Mouse (Mus musculus): ENCODE data around the gene Grik4. TPM values are rescaled to one million over a fixed set of nuclear protein-coding genes. Genes with fewer than 3 reads are reported as not detected.

The Grik4 gene
- polyA plus RNA-seq, 2 experiments, result 0.19 to 0.38 TPM

GRCm38 (mm10) chr9:42754699-42755098, 189.6 kb downstream of the Grik4 start:
- no peak overlapping the region for H3K9ac ChIP-seq (replicated peaks)
- H3K27ac ChIP-seq, result no peak overlapping the region
- H3K4me1 ChIP-seq (replicated peaks; ENCODE audit: control insufficient read depth in 2 of 2, insufficient read depth in 2 of 2, low read length in 1 of 2), result peaks cover 0 to 7% of the 10 kb centered on the region in 2 experiments; a peak in 1 of 4 replicates
- 18% methylated on average over 8 of the region's 8 CpGs for WGBS (ENCODE audit: insufficient replicate concordance)
- no peaks in the 10 kb centered on the region for H3K9me3 ChIP-seq (ENCODE audit: control insufficient read depth, low read length)
- DNase-seq (ENCODE audit: low read depth in 3 of 3, low spot score in 3 of 3) (no peak), ATAC-seq (ENCODE audit: insufficient read depth) (no peak)
- H3K36me3 ChIP-seq (replicated peaks; ENCODE audit: control insufficient read depth, insufficient read depth, low read depth), result no peaks in the 10 kb centered on the region
- no peak overlapping the region for H3K4me2 ChIP-seq (ENCODE audit: low read depth)
- TF ChIP-seq EP300 (IDR thresholded peaks at IDR 0.05; ENCODE audit: low read depth) (no peak), CTCF (IDR thresholded peaks at IDR 0.05; ENCODE audit: low read depth) (no peak)
- H3K27me3 ChIP-seq (ENCODE audit: control insufficient read depth, insufficient read depth, low read length), result no peaks in the 10 kb centered on the region
- H3K4me3 ChIP-seq (ENCODE audit: insufficient read depth in 1 of 2, low read depth in 2 of 2, low read length in 2 of 2), result no peak overlapping the region

DNA sequence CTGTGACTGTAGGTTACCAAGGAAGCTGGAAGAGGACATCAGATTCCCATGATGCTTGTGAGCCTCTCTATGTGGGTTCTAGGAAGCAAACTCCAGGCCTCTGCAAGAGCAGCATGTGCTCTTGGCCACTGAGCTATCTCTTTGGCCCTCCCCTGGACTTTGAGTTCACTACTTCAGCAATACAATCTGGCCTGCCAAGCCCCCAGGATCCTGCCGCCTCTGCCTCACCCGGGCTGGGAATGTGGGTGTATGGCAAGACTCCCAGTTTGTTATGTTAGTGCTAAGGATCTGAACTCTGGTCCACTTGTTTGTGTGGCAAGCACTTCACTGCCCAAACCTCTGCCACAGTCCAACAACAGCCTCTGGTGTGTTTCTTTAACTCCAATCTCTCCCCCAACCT, 193.1 kb downstream of the Grik4 start:
- H3K27ac ChIP-seq, result no peak overlapping the region
- 61% methylated on average over 2 of the region's 2 CpGs for WGBS (ENCODE audit: insufficient replicate concordance)
- TF ChIP-seq EP300 (IDR thresholded peaks at IDR 0.05; ENCODE audit: low read depth), result no peak
- no peak for TF ChIP-seq CTCF (IDR thresholded peaks at IDR 0.05; ENCODE audit: low read depth)

GRCm38 (mm10) chr9:42750176-42750575, 194.1 kb downstream of the Grik4 start:
- Histone ChIP-seq H3K9me3 (ENCODE audit: control insufficient read depth, low read length) (no peaks in the 10 kb centered on the region), H3K4me2 (ENCODE audit: low read depth) (no peak overlapping the region), H3K9ac (replicated peaks) (no peak overlapping the region), H3K4me1 (replicated peaks; ENCODE audit: control insufficient read depth in 2 of 2, insufficient read depth in 2 of 2, low read length in 1 of 2) (peaks cover 0 to 7% of the 10 kb centered on the region in 2 experiments; a peak in 1 of 4 replicates), H3K4me3 (ENCODE audit: insufficient read depth in 1 of 2, low read depth in 2 of 2, low read length in 2 of 2) (no peak overlapping the region), H3K27me3 (ENCODE audit: control insufficient read depth, insufficient read depth, low read length) (no peaks in the 10 kb centered on the region), H3K27ac (no peak overlapping the region), H3K36me3 (replicated peaks; ENCODE audit: control insufficient read depth, insufficient read depth, low read depth) (no peaks in the 10 kb centered on the region)
- TF ChIP-seq EP300 (IDR thresholded peaks at IDR 0.05; ENCODE audit: low read depth) (no peak), CTCF (IDR thresholded peaks at IDR 0.05; ENCODE audit: low read depth) (no peak)
- 48% methylated on average over 3 of the region's 3 CpGs for WGBS (ENCODE audit: insufficient replicate concordance)
- no peak for ATAC-seq (ENCODE audit: insufficient read depth)
- no peak for DNase-seq (ENCODE audit: low read depth in 3 of 3, low spot score in 3 of 3)

More for the DNA sequence above, 193.1 kb downstream of the Grik4 start:
- Histone ChIP-seq H3K9me3 (ENCODE audit: control insufficient read depth, low read length) (no peaks in the 10 kb centered on the region), H3K9ac (replicated peaks) (no peak overlapping the region), H3K4me1 (replicated peaks; ENCODE audit: control insufficient read depth in 2 of 2, insufficient read depth in 2 of 2, low read length in 1 of 2) (peaks cover 0 to 7% of the 10 kb centered on the region in 2 experiments; a peak in 1 of 4 replicates), H3K4me2 (ENCODE audit: low read depth) (no peak overlapping the region), H3K4me3 (ENCODE audit: insufficient read depth in 1 of 2, low read depth in 2 of 2, low read length in 2 of 2) (no peak overlapping the region), H3K36me3 (replicated peaks; ENCODE audit: control insufficient read depth, insufficient read depth, low read depth) (no peaks in the 10 kb centered on the region), H3K27me3 (ENCODE audit: control insufficient read depth, insufficient read depth, low read length) (no peaks in the 10 kb centered on the region)
- DNase-seq (ENCODE audit: low read depth in 3 of 3, low spot score in 3 of 3), result no peak
- ATAC-seq (ENCODE audit: insufficient read depth), result no peak

GRCm38 (mm10) chr9:42745982-42746381, 198.3 kb downstream of the Grik4 start:
- Histone ChIP-seq H3K4me1 (replicated peaks; ENCODE audit: control insufficient read depth in 2 of 2, insufficient read depth in 2 of 2, low read length in 1 of 2) (peaks cover 0 to 5% of the 10 kb centered on the region in 2 experiments; a peak in 1 of 4 replicates), H3K4me2 (ENCODE audit: low read depth) (no peak overlapping the region), H3K9ac (replicated peaks) (no peak overlapping the region), H3K9me3 (ENCODE audit: control insufficient read depth, low read length) (no peaks in the 10 kb centered on the region), H3K27ac (no peak overlapping the region), H3K36me3 (replicated peaks; ENCODE audit: control insufficient read depth, insufficient read depth, low read depth) (no peaks in the 10 kb centered on the region), H3K27me3 (ENCODE audit: control insufficient read depth, insufficient read depth, low read length) (no peaks in the 10 kb centered on the region), H3K4me3 (ENCODE audit: insufficient read depth in 1 of 2, low read depth in 2 of 2, low read length in 2 of 2) (no peak overlapping the region)
- TF ChIP-seq EP300 (IDR thresholded peaks at IDR 0.05; ENCODE audit: low read depth), result no peak
- 64% methylated on average over 8 of the region's 8 CpGs for WGBS (ENCODE audit: insufficient replicate concordance)
- DNase-seq (ENCODE audit: low read depth in 3 of 3, low spot score in 3 of 3), result no peak
- no peak for ATAC-seq (ENCODE audit: insufficient read depth)

- ATAC-seq (ENCODE audit: insufficient read depth) (no peak), DNase-seq (ENCODE audit: low read depth in 3 of 3, low spot score in 3 of 3) (no peak)
- Histone ChIP-seq H3K9ac (replicated peaks) (no peak overlapping the region), H3K9me3 (ENCODE audit: control insufficient read depth, low read length) (no peaks in the 10 kb centered on the region), H3K27me3 (ENCODE audit: control insufficient read depth, insufficient read depth, low read length) (no peaks in the 10 kb centered on the region), H3K4me3 (ENCODE audit: insufficient read depth in 1 of 2, low read depth in 2 of 2, low read length in 2 of 2) (no peak overlapping the region), H3K36me3 (replicated peaks; ENCODE audit: control insufficient read depth, insufficient read depth, low read depth) (no peaks in the 10 kb centered on the region), H3K27ac (no peak overlapping the region), H3K4me1 (replicated peaks; ENCODE audit: control insufficient read depth in 2 of 2, insufficient read depth in 2 of 2, low read length in 1 of 2) (no peaks in the 10 kb centered on the region), H3K4me2 (ENCODE audit: low read depth) (no peak overlapping the region)
- TF ChIP-seq CTCF (IDR thresholded peaks at IDR 0.05; ENCODE audit: low read depth) (no peak), EP300 (IDR thresholded peaks at IDR 0.05; ENCODE audit: low read depth) (no peak)
- WGBS (ENCODE audit: insufficient replicate concordance), result 32% methylated on average over 5 of the region's 5 CpGs
These were observed 201.9 kb downstream of the Grik4 start for GRCm38 (mm10) chr9:42742385-42742784.

Measured in liver, embryonic 14.5 days (tissue).